Comparison of ENCODE assay signal across 15 mouse cellular contexts in the genomic region with DNA sequence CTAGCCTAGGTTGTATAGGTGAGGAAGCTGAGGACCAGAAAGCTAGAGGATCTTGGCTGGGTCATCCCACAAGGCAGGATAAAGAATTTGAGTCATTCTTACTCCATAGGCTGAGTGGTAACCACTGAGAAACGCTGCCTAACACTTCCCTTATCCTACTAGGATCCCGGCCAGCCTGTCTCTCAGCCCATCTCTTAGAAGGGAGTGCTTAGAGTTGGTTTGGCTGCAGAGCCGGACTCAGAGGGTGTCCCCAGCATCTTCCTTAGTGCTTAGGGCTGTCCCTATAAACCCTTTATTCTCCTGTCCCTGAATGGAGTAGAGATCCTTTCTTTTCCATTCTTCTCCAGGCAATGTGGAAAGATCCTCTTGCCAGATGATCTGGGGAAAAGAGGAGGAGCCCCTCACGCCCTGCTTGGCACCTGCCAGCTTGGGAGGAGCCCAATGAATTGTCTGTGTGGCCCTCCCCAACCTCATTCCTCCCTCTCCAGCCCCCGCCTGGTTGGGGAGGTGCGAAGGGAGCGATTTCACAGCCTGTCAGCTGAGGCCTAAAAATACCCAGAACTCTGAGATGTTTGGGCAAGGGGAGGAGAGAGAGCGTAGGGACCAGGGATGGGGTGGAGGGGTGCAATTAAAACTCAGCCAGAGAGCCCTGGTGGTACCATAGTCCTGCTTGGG. TPM values are rescaled to one million over a fixed set of nuclear protein-coding genes. Genes with fewer than 3 reads are reported as not detected.
DNase-seq lines count a peak whose midpoint lies in the region; ATAC-seq and TF ChIP-seq lines count a peak whose summit lies in the region.
"Had no signal": no experiment of that assay in that cellular context is flagged by ENCODE, and none has a peak within 500 bp of the region (broad histone marks: within the 10 kb centered on the region; RNA-seq: fewer than 3 reads in every experiment).

No protein-coding gene starts in this region.

- TF ChIP-seq POLR2A in olfactory bulb, adult 2 months (IDR thresholded peaks at IDR 0.05; ENCODE audit: insufficient read depth, low read depth, low read length), result no peak

- H3K9me3 ChIP-seq in heart, embryonic 10.5 days, result no peaks in the 10 kb centered on the region
- H3K9me3 ChIP-seq in limb, embryonic 10.5 days (replicated peaks), result no peaks in the 10 kb centered on the region
- H3K9me3 ChIP-seq: heart, embryonic 13.5 days had no signal

- DNase-seq in heart, adult 18-20 months, result peak; percentile 37 to 40
- DNase-seq in heart, embryonic 10.5 days (ENCODE audit: low spot score), result no peak
- peak; percentile 39 to 55 for DNase-seq in cerebellum, adult 18-20 months
- peak; percentile 81 to 89 for DNase-seq in frontal cortex, adult 2 months (ENCODE audit: extremely low spot score in 1 of 2, low spot score in 1 of 2)
- DNase-seq in limb, embryonic 10.5 days (ENCODE audit: low spot score), result no peak
- no peak for DNase-seq in lung, postnatal 14 days
- DNase-seq: adrenal gland, adult 2 months; kidney, postnatal 4 days; thymus, postnatal 25 days had no signal

- H3K36me3 ChIP-seq in heart, embryonic 10.5 days, result no peaks in the 10 kb centered on the region
- no peaks in the 10 kb centered on the region for H3K36me3 ChIP-seq in limb, embryonic 10.5 days
- H3K36me3 ChIP-seq: heart, embryonic 13.5 days had no signal

- no peak overlapping the region for H3K27ac ChIP-seq in heart, embryonic 10.5 days
- H3K27ac ChIP-seq in olfactory bulb, adult 2 months (ENCODE audit: insufficient read depth, low read depth, low read length), result peak overlapping the region; percentile 28
- no peak overlapping the region for H3K27ac ChIP-seq in limb, embryonic 10.5 days
- H3K27ac ChIP-seq: heart, embryonic 13.5 days; liver, embryonic 14.5 days; macrophage had no signal

- H3K4me1 ChIP-seq in heart, embryonic 10.5 days, result peaks cover 10% of the 10 kb centered on the region
- H3K4me1 ChIP-seq in olfactory bulb, adult 2 months (ENCODE audit: control insufficient read depth, insufficient read depth, low read length), result peaks cover 24% of the 10 kb centered on the region
- H3K4me1 ChIP-seq in limb, embryonic 10.5 days, result peaks cover 17% of the 10 kb centered on the region

- H3K4me3 ChIP-seq in heart, embryonic 10.5 days, result no peak overlapping the region
- no peak overlapping the region for H3K4me3 ChIP-seq in olfactory bulb, adult 2 months (ENCODE audit: insufficient read depth, low read depth, low read length)
- H3K4me3 ChIP-seq in limb, embryonic 10.5 days, result no peak overlapping the region
- H3K4me3 ChIP-seq: heart, embryonic 13.5 days had no signal

- no peak for TF ChIP-seq CTCF in olfactory bulb, adult 2 months (IDR thresholded peaks at IDR 0.05; ENCODE audit: insufficient read depth, low read depth, low read length)

- ATAC-seq in megakaryocyte, adult 5-6 weeks (ENCODE audit: poor library complexity, severe bottlenecking), result no peak
- ATAC-seq: inflammation-experienced regulatory T-cells, adult 6 months had no signal

- peaks cover 65% of the 10 kb centered on the region for H3K27me3 ChIP-seq in heart, embryonic 10.5 days (ENCODE audit: insufficient read depth, poor library complexity, severe bottlenecking)
- H3K27me3 ChIP-seq in limb, embryonic 10.5 days (ENCODE audit: low read depth, poor library complexity, severe bottlenecking), result peaks cover 12% of the 10 kb centered on the region; the same call in 1 of the 2 replicates

- 31% methylated on average over 8 of the region's 8 CpGs for WGBS in heart, embryonic 10.5 days
- WGBS in olfactory bulb, adult 2 months, result 34% methylated on average over 8 of the region's 8 CpGs
- WGBS in limb, embryonic 10.5 days, result 43% methylated on average over 8 of the region's 8 CpGs

RNA-seq across cellular contexts. Expression of a gene that starts 8.7 kb away (rescaled TPM):
- 10 to 100 TPM; 35.5 to 37.1 TPM for total RNA-seq in heart, adult 18-20 months (2021)
- polyA plus RNA-seq in heart, embryonic 10.5 days (2016; fragmentation: Nextera tagmentation; extraction: Ambion mirVana), result 0.16 and 0.35 TPM in 2 replicates
- polyA plus RNA-seq in frontal cortex, adult 2 months (2012; rRNA removed), result 187 and 212 TPM in 2 replicates
- 69.0 TPM in 1 of 2 replicates, not detected in the other for polyA plus RNA-seq in olfactory bulb, adult 2 months (2012; ENCODE audit: insufficient read depth, insufficient read length, low replicate concordance, missing spikeins)
- polyA plus RNA-seq in limb, embryonic 10.5 days (2016; fragmentation: Nextera tagmentation; extraction: Ambion mirVana), result 0.33 and 0.41 TPM in 2 replicates
- total RNA-seq in megakaryocyte, adult 5-6 weeks (2015), result not detected in 2 replicates
- not detected in 2 replicates for total RNA-seq in megakaryocyte, adult 5-6 weeks (2017)
- polyA plus RNA-seq: macrophage had no signal

RNA-seq across cellular contexts. Expression of a gene that starts 59.7 kb away (rescaled TPM):
- 1 to 10 TPM; 1.7 to 5.7 TPM for total RNA-seq in heart, adult 18-20 months (2021)
- 0.06 and 0.18 TPM in 2 replicates for polyA plus RNA-seq in heart, embryonic 10.5 days (2016; fragmentation: Nextera tagmentation; extraction: Ambion mirVana)
- 4.7 and 7.8 TPM in 2 replicates for polyA plus RNA-seq in frontal cortex, adult 2 months (2012; rRNA removed)
- not detected in 2 replicates for polyA plus RNA-seq in olfactory bulb, adult 2 months (2012; ENCODE audit: insufficient read depth, insufficient read length, low replicate concordance, missing spikeins)
- 0.11 TPM in 1 of 2 replicates, not detected in the other for polyA plus RNA-seq in limb, embryonic 10.5 days (2016; fragmentation: Nextera tagmentation; extraction: Ambion mirVana)
- not detected in 2 replicates for total RNA-seq in megakaryocyte, adult 5-6 weeks (2015)
- not detected in 2 replicates for total RNA-seq in megakaryocyte, adult 5-6 weeks (2017)
- polyA plus RNA-seq: inflammation-experienced regulatory T-cells, adult 6 months had no signal

Comparison
In these comparisons a context has a peak if more than half of its experiments do, and no peak if none do; other contexts are left out.
1. DNase-seq: peak in heart, adult 18-20 months (2 of 2), cerebellum, adult 18-20 months (2 of 2) and frontal cortex, adult 2 months (2 of 2); none in heart, embryonic 10.5 days (single experiment), limb, embryonic 10.5 days (single experiment) and lung, postnatal 14 days (single experiment).
2. RNA of a gene that starts 8.7 kb away (polyA plus RNA-seq): 187 to 212 TPM in frontal cortex, adult 2 months and 69.0 TPM in olfactory bulb, adult 2 months; 0.16 to 0.35 TPM in heart, embryonic 10.5 days and 0.33 to 0.41 TPM in limb, embryonic 10.5 days; every median in the first group is over 10 times any median in the second.